Mouse (Mus musculus): ENCODE results near the gene Inka1. TPM values are rescaled to one million over a fixed set of nuclear protein-coding genes. Genes with fewer than 3 reads are reported as not detected.

Inka1 gene
- total and polyA plus RNA-seq, 3 experiments: 25.2 to 30.2 (median 28.0) TPM

GRCm38 (mm10) chr9:107947241-107948194 lies 38.2 kb downstream of the Inka1 start:
- no peak overlapping the region for H3K9ac ChIP-seq (ENCODE audit: insufficient read depth, low read depth)
- no peak for TF ChIP-seq KAT2A (IDR thresholded peaks at IDR 0.05; ENCODE audit: insufficient replicate concordance, low read length)
- no peaks in the 10 kb centered on the region for H3K36me3 ChIP-seq (replicated peaks in 1 of 2; ENCODE audit: control insufficient read depth in 1 of 2, insufficient read depth in 1 of 2, low read length in 1 of 2)
- no peak for DNase-seq (ENCODE audit: extremely low read depth)
- peaks cover 13 to 38% of the 10 kb centered on the region in 2 experiments for H3K4me1 ChIP-seq (ENCODE audit: control insufficient read depth in 1 of 2, insufficient read depth in 2 of 2)
- H3K27ac ChIP-seq (ENCODE audit: insufficient read depth, low read depth): no peak overlapping the region
- peaks cover 7% of the 10 kb centered on the region for H3K9me3 ChIP-seq (replicated peaks; ENCODE audit: low read length)
- dilution Hi-C loops (cut with MboI; ENCODE audit: extremely low pct_ligation_motif_present, extremely low pct_unique_long_range_greater_than_20kb, low sequenced_read_pairs) (no loop called here), in situ Hi-C loops (cut with MboI; ENCODE audit: low pct_ligation_motif_present, low pct_unique_long_range_greater_than_20kb, low sequenced_read_pairs) (no loop called here)
- no peak overlapping the region for H3K4me3 ChIP-seq (replicated peaks in 1 of 3; ENCODE audit: low read depth in 2 of 3, low read length in 2 of 3, poor library complexity in 1 of 3)
- H3K27me3 ChIP-seq (replicated peaks): peaks cover 57% of the 10 kb centered on the region
- no peak overlapping the region for H3K4me2 ChIP-seq (ENCODE audit: insufficient read depth, low read depth, poor library complexity, severe bottlenecking)
- H3K79me2 ChIP-seq (replicated peaks; ENCODE audit: control insufficient read depth, extremely low read depth, insufficient read depth, poor library complexity, severe bottlenecking): peaks cover 16% of the 10 kb centered on the region

GRCm38 (mm10) chr9:107936831-107937230 lies 48.8 kb downstream of the Inka1 start:
- in situ Hi-C loops (cut with MboI; ENCODE audit: low pct_ligation_motif_present, low pct_unique_long_range_greater_than_20kb, low sequenced_read_pairs) (no loop called here), dilution Hi-C loops (cut with MboI; ENCODE audit: extremely low pct_ligation_motif_present, extremely low pct_unique_long_range_greater_than_20kb, low sequenced_read_pairs) (no loop called here)
- no peak overlapping the region for H3K9ac ChIP-seq (ENCODE audit: insufficient read depth, low read depth)
- H3K9me3 ChIP-seq (replicated peaks; ENCODE audit: low read length): no peaks in the 10 kb centered on the region
- H3K79me2 ChIP-seq (replicated peaks; ENCODE audit: control insufficient read depth, extremely low read depth, insufficient read depth, poor library complexity, severe bottlenecking): no peaks in the 10 kb centered on the region
- DNase-seq (ENCODE audit: extremely low read depth): no peak
- TF ChIP-seq TCF12 (IDR thresholded peaks at IDR 0.05; ENCODE audit: low read depth, low read length) (no peak), RCOR1 (conservative IDR thresholded peaks at IDR 0.05; ENCODE audit: low read depth, low read length) (no peak), ZKSCAN1 (IDR thresholded peaks at IDR 0.05; ENCODE audit: borderline replicate concordance, low read depth, low read length) (no peak), MAX (IDR thresholded peaks at IDR 0.05; ENCODE audit: low read length) (no peak), CHD1 (IDR thresholded peaks at IDR 0.05; ENCODE audit: low read depth, low read length) (no peak), MYC (IDR thresholded peaks at IDR 0.05; ENCODE audit: low read depth, low read length) (no peak), NELFE (IDR thresholded peaks at IDR 0.05; ENCODE audit: low read depth, low read length) (no peak), CHD2 (IDR thresholded peaks at IDR 0.05; ENCODE audit: low read length) (no peak), ETS1 (conservative IDR thresholded peaks at IDR 0.05; ENCODE audit: low read depth, low read length) (no peak), NRF1 (IDR thresholded peaks at IDR 0.05; ENCODE audit: low read depth, low read length) (no peak), UBTF (IDR thresholded peaks at IDR 0.05; ENCODE audit: low read depth, low read length) (no peak), SMC3 (IDR thresholded peaks at IDR 0.05; ENCODE audit: low read depth, low read length) (no peak), POLR2A (IDR thresholded peaks at IDR 0.05; ENCODE audit: low read depth, low read length) (no peak), SIN3A (IDR thresholded peaks at IDR 0.05; ENCODE audit: low read length) (no peak), HCFC1 (IDR thresholded peaks at IDR 0.05; ENCODE audit: low read depth, low read length) (no peak), CTCF (conservative IDR thresholded peaks at IDR 0.05 in 1 of 2, IDR thresholded peaks at IDR 0.05 in 1 of 2; ENCODE audit: low read depth in 2 of 2, low read length in 2 of 2) (no peak), E2F4 (IDR thresholded peaks at IDR 0.05; ENCODE audit: insufficient replicate concordance, low read depth, low read length) (no peak)
- peaks cover 97% of the 10 kb centered on the region for H3K27me3 ChIP-seq (replicated peaks)
- H3K4me3 ChIP-seq (replicated peaks in 1 of 3; ENCODE audit: low read depth in 2 of 3, low read length in 2 of 3, poor library complexity in 1 of 3): no peak overlapping the region
- no peak overlapping the region for H3K4me2 ChIP-seq (ENCODE audit: insufficient read depth, low read depth, poor library complexity, severe bottlenecking)
- no peak overlapping the region for H3K27ac ChIP-seq (ENCODE audit: insufficient read depth, low read depth)
- peaks cover 6 to 16% of the 10 kb centered on the region in 2 experiments for H3K4me1 ChIP-seq (ENCODE audit: control insufficient read depth in 1 of 2, insufficient read depth in 2 of 2)
- H3K36me3 ChIP-seq (replicated peaks in 1 of 2; ENCODE audit: control insufficient read depth in 1 of 2, insufficient read depth in 1 of 2, low read length in 1 of 2): no peaks in the 10 kb centered on the region

Measured in CH12.LX (cell line).